Mouse (Mus musculus): Measurements from ENCODE around the gene Arhgef1. TPM values are rescaled to one million over a fixed set of nuclear protein-coding genes. Genes with fewer than 3 reads are reported as not detected.

Gene Arhgef1
- polyA plus RNA-seq (2014; fragmentation: Nextera tagmentation; extraction: Ambion mirVana), result 59.2 and 63.3 TPM in 2 replicates

- 5% methylated on average over 48 of the region's 68 CpGs for WGBS (ENCODE audit: insufficient replicate concordance)
- peaks cover 37% of the 10 kb centered on the region for H3K4me1 ChIP-seq (ENCODE audit: control insufficient read depth, insufficient read depth, low read length)
- H3K36me3 ChIP-seq (ENCODE audit: control insufficient read depth, insufficient read depth, low read length), result no peaks in the 10 kb centered on the region
- peak within 1 kb of the TSS; percentile 77 for H3K4me3 ChIP-seq (ENCODE audit: low read depth, low read length)
- peak within 1 kb of the TSS; percentile 86 for H3K9ac ChIP-seq (ENCODE audit: low read depth, low read length)
- ATAC-seq (replicated peaks; ENCODE audit: insufficient number of reproducible peaks, low FRiP score, low TSS enrichment), result peak; percentile 41
- no peaks in the 10 kb centered on the region for H3K27me3 ChIP-seq (ENCODE audit: control insufficient read depth, insufficient read depth, low read length)
- no peaks in the 10 kb centered on the region for H3K9me3 ChIP-seq (replicated peaks; ENCODE audit: control insufficient read depth, low read length)
- H3K27ac ChIP-seq (ENCODE audit: low read depth, low read length), result peak within 1 kb of the TSS; percentile 91
- peak within 1 kb of the TSS; percentile 75 for H3K4me2 ChIP-seq
Observed at GRCm38 (mm10) chr7:24902630-24903443, at the start of gene Arhgef1. Gene Arhgef1, plus strand, starts transcription at chr7:24902912.

GRCm38 (mm10) chr7:24853233-24853563 lies 49.5 kb upstream of the Arhgef1 start:
- peak overlapping the region; percentile 68 for H3K27ac ChIP-seq (ENCODE audit: low read depth, low read length)

GRCm38 (mm10) chr7:24853695-24854094 lies 49.0 kb upstream of the Arhgef1 start:
- Histone ChIP-seq H3K4me3 (ENCODE audit: low read depth, low read length) (no peak overlapping the region), H3K4me2 (no peak overlapping the region), H3K27ac (ENCODE audit: low read depth, low read length) (peak overlapping the region; percentile 68)

More at GRCm38 (mm10) chr7:24853233-24853563, 49.5 kb upstream of the Arhgef1 start:
- no peak overlapping the region for H3K4me2 ChIP-seq
- H3K4me3 ChIP-seq (ENCODE audit: low read depth, low read length), result no peak overlapping the region
- H3K9ac ChIP-seq (ENCODE audit: low read depth, low read length), result no peak overlapping the region
- H3K36me3 ChIP-seq (ENCODE audit: control insufficient read depth, insufficient read depth, low read length), result no peaks in the 10 kb centered on the region
- peak; percentile 39; the same call in 1 of the 2 replicates for ATAC-seq (replicated peaks; ENCODE audit: insufficient number of reproducible peaks, low FRiP score, low TSS enrichment)
- H3K27me3 ChIP-seq (ENCODE audit: control insufficient read depth, insufficient read depth, low read length), result no peaks in the 10 kb centered on the region
- no peaks in the 10 kb centered on the region for H3K4me1 ChIP-seq (ENCODE audit: control insufficient read depth, insufficient read depth, low read length)
- no peaks in the 10 kb centered on the region for H3K9me3 ChIP-seq (replicated peaks; ENCODE audit: control insufficient read depth, low read length)

GRCm38 (mm10) chr7:24856460-24857120 lies 46.1 kb upstream of the Arhgef1 start:
- Histone ChIP-seq H3K27me3 (ENCODE audit: control insufficient read depth, insufficient read depth, low read length) (no peaks in the 10 kb centered on the region), H3K36me3 (ENCODE audit: control insufficient read depth, insufficient read depth, low read length) (no peaks in the 10 kb centered on the region), H3K4me1 (ENCODE audit: control insufficient read depth, insufficient read depth, low read length) (no peaks in the 10 kb centered on the region), H3K4me2 (no peak overlapping the region), H3K9me3 (replicated peaks; ENCODE audit: control insufficient read depth, low read length) (no peaks in the 10 kb centered on the region), H3K27ac (ENCODE audit: low read depth, low read length) (no peak overlapping the region), H3K4me3 (ENCODE audit: low read depth, low read length) (no peak overlapping the region), H3K9ac (ENCODE audit: low read depth, low read length) (no peak overlapping the region)
- no peak for ATAC-seq (replicated peaks; ENCODE audit: insufficient number of reproducible peaks, low FRiP score, low TSS enrichment)
- 43% methylated on average over 6 of the region's 6 CpGs for WGBS (ENCODE audit: insufficient replicate concordance)

More at GRCm38 (mm10) chr7:24853695-24854094, 49.0 kb upstream of the Arhgef1 start:
- H3K9ac ChIP-seq (ENCODE audit: low read depth, low read length), result 0 out of 2 replicates have a peak overlapping the region, but pooled peaks have one; percentile 47
- no peaks in the 10 kb centered on the region for H3K27me3 ChIP-seq (ENCODE audit: control insufficient read depth, insufficient read depth, low read length)
- no peak for ATAC-seq (replicated peaks; ENCODE audit: insufficient number of reproducible peaks, low FRiP score, low TSS enrichment)
- no peaks in the 10 kb centered on the region for H3K4me1 ChIP-seq (ENCODE audit: control insufficient read depth, insufficient read depth, low read length)
- no peaks in the 10 kb centered on the region for H3K36me3 ChIP-seq (ENCODE audit: control insufficient read depth, insufficient read depth, low read length)
- no peaks in the 10 kb centered on the region for H3K9me3 ChIP-seq (replicated peaks; ENCODE audit: control insufficient read depth, low read length)
- 27% methylated on average over 7 of the region's 7 CpGs for WGBS (ENCODE audit: insufficient replicate concordance)

GRCm38 (mm10) chr7:24859234-24859633 lies 43.5 kb upstream of the Arhgef1 start:
- no peaks in the 10 kb centered on the region for H3K9me3 ChIP-seq (replicated peaks; ENCODE audit: control insufficient read depth, low read length)
- H3K9ac ChIP-seq (ENCODE audit: low read depth, low read length), result no peak overlapping the region
- no peaks in the 10 kb centered on the region for H3K4me1 ChIP-seq (ENCODE audit: control insufficient read depth, insufficient read depth, low read length)
- H3K27me3 ChIP-seq (ENCODE audit: control insufficient read depth, insufficient read depth, low read length), result no peaks in the 10 kb centered on the region
- H3K4me2 ChIP-seq, result no peak overlapping the region
- no peak overlapping the region for H3K4me3 ChIP-seq (ENCODE audit: low read depth, low read length)
- WGBS (ENCODE audit: insufficient replicate concordance), result 67% methylated on average over 5 of the region's 5 CpGs
- H3K27ac ChIP-seq (ENCODE audit: low read depth, low read length), result peak overlapping the region; percentile 46; the same call in 1 of the 2 replicates
- no peaks in the 10 kb centered on the region for H3K36me3 ChIP-seq (ENCODE audit: control insufficient read depth, insufficient read depth, low read length)
- ATAC-seq (replicated peaks; ENCODE audit: insufficient number of reproducible peaks, low FRiP score, low TSS enrichment), result peak; percentile 87

GRCm38 (mm10) chr7:24861913-24862312 lies 40.8 kb upstream of the Arhgef1 start, which contains the start of gene Gm9844:
Gene Gm9844, plus strand, starts transcription at chr7:24862213.
- Histone ChIP-seq H3K4me2 (no peak within 1 kb of the TSS), H3K4me3 (ENCODE audit: low read depth, low read length) (no peak within 1 kb of the TSS), H3K36me3 (ENCODE audit: control insufficient read depth, insufficient read depth, low read length) (no peaks in the 10 kb centered on the region), H3K4me1 (ENCODE audit: control insufficient read depth, insufficient read depth, low read length) (no peaks in the 10 kb centered on the region), H3K9ac (ENCODE audit: low read depth, low read length) (no peak within 1 kb of the TSS), H3K9me3 (replicated peaks; ENCODE audit: control insufficient read depth, low read length) (no peaks in the 10 kb centered on the region), H3K27ac (ENCODE audit: low read depth, low read length) (no peak within 1 kb of the TSS), H3K27me3 (ENCODE audit: control insufficient read depth, insufficient read depth, low read length) (no peaks in the 10 kb centered on the region)
- 83% methylated on average over 7 of the region's 7 CpGs for WGBS (ENCODE audit: insufficient replicate concordance)
- no peak for ATAC-seq (replicated peaks; ENCODE audit: insufficient number of reproducible peaks, low FRiP score, low TSS enrichment)

- no peaks in the 10 kb centered on the region for H3K36me3 ChIP-seq (ENCODE audit: control insufficient read depth, insufficient read depth, low read length)
- H3K9ac ChIP-seq (ENCODE audit: low read depth, low read length), result no peak overlapping the region
- H3K4me2 ChIP-seq, result no peak overlapping the region
- H3K27ac ChIP-seq (ENCODE audit: low read depth, low read length), result no peak overlapping the region
- no peaks in the 10 kb centered on the region for H3K4me1 ChIP-seq (ENCODE audit: control insufficient read depth, insufficient read depth, low read length)
- no peaks in the 10 kb centered on the region for H3K9me3 ChIP-seq (replicated peaks; ENCODE audit: control insufficient read depth, low read length)
- H3K4me3 ChIP-seq (ENCODE audit: low read depth, low read length), result no peak overlapping the region
- no peak for ATAC-seq (replicated peaks; ENCODE audit: insufficient number of reproducible peaks, low FRiP score, low TSS enrichment)
- H3K27me3 ChIP-seq (ENCODE audit: control insufficient read depth, insufficient read depth, low read length), result no peaks in the 10 kb centered on the region
- 82% methylated on average over 4 of the region's 4 CpGs for WGBS (ENCODE audit: insufficient replicate concordance)
Observed at GRCm38 (mm10) chr7:24862853-24863252, 39.9 kb upstream of the Arhgef1 start.

GRCm38 (mm10) chr7:24864156-24864555 lies 38.6 kb upstream of the Arhgef1 start:
- ATAC-seq (replicated peaks; ENCODE audit: insufficient number of reproducible peaks, low FRiP score, low TSS enrichment), result no peak
- Histone ChIP-seq H3K27me3 (ENCODE audit: control insufficient read depth, insufficient read depth, low read length) (peaks cover 7% of the 10 kb centered on the region), H3K9me3 (replicated peaks; ENCODE audit: control insufficient read depth, low read length) (no peaks in the 10 kb centered on the region), H3K27ac (ENCODE audit: low read depth, low read length) (no peak overlapping the region), H3K4me3 (ENCODE audit: low read depth, low read length) (no peak overlapping the region), H3K4me1 (ENCODE audit: control insufficient read depth, insufficient read depth, low read length) (no peaks in the 10 kb centered on the region), H3K4me2 (no peak overlapping the region), H3K9ac (ENCODE audit: low read depth, low read length) (no peak overlapping the region), H3K36me3 (ENCODE audit: control insufficient read depth, insufficient read depth, low read length) (no peaks in the 10 kb centered on the region)
- WGBS (ENCODE audit: insufficient replicate concordance), result 40% methylated on average over 6 of the region's 6 CpGs

All from heart, embryonic 11.5 days (tissue).